Mouse (Mus musculus) MEL (cell line): ENCODE measurements around the gene Trim75. TPM values are rescaled to one million over a fixed set of nuclear protein-coding genes. Genes with fewer than 3 reads are reported as not detected.

Experiments
- DNase-seq: peaks from one replicate; pipeline ENCODE4 v3.0.0; 2011; ENCODE audit warnings: low read depth, low spot score
- H3K27ac ChIP-seq: 2 replicates; pipeline ENCODE4 v1.5.1; 2012; ENCODE audit warnings: low read depth, mild to moderate bottlenecking, control low read depth, low read length, moderate library complexity; ENCODE audit not compliant: control insufficient read depth
- H3K27me3 ChIP-seq, 2 experiments: fragments of 150-350 bp in 1 of 2; sonication (generic) in 1 of 2; 2 replicates each; pipeline ENCODE4 v1.6.1; 2012; ENCODE audit warnings: low read length in 2 of 2, mild to moderate bottlenecking in 2 of 2, improper control_type of control experiment in 1 of 2, moderate library complexity in 1 of 2; ENCODE audit not compliant: insufficient read depth in 2 of 2, control insufficient read depth in 1 of 2
- H3K36me3 ChIP-seq, 2 experiments: 2 replicates each; pipeline ENCODE4 v1.6.1; 2012 to 2014; ENCODE audit warnings: low read length in 2 of 2, improper control_type of control experiment in 1 of 2, inconsistent platforms in 1 of 2, mild to moderate bottlenecking in 1 of 2; ENCODE audit not compliant: insufficient read depth in 2 of 2, control insufficient read depth in 1 of 2
- H3K4me1 ChIP-seq, 2 experiments: fragments of 150-350 bp in 1 of 2; sonication (generic) in 1 of 2; 2 replicates each; pipeline ENCODE4 v1.6.1; 2012; ENCODE audit warnings: low read length in 2 of 2, improper control_type of control experiment in 1 of 2, mild to moderate bottlenecking in 1 of 2; ENCODE audit not compliant: insufficient read depth in 2 of 2, control insufficient read depth in 1 of 2
- H3K4me3 ChIP-seq, 2 experiments: fragments of 150-350 bp in 1 of 2; sonication (generic) in 1 of 2; 2 replicates each; pipeline ENCODE4 v1.5.1; 2012; ENCODE audit warnings: low read depth in 2 of 2, low read length in 2 of 2, mild to moderate bottlenecking in 2 of 2, moderate library complexity in 2 of 2, control low read depth in 1 of 2, improper control_type of control experiment in 1 of 2; ENCODE audit not compliant: control insufficient read depth in 1 of 2, insufficient read depth in 1 of 2
- H3K79me2 ChIP-seq: 2 replicates; pipeline ENCODE4 v1.6.1; 2012; ENCODE audit warnings: mild to moderate bottlenecking, low read length, moderate library complexity; ENCODE audit not compliant: control insufficient read depth, poor library complexity, insufficient read depth
- H3K9ac ChIP-seq: 2 replicates; pipeline ENCODE4 v1.6.1; 2012; ENCODE audit warnings: low read depth, mild to moderate bottlenecking, control low read depth, low read length, moderate library complexity; ENCODE audit not compliant: control insufficient read depth, poor library complexity, severe bottlenecking
- H3K9me3 ChIP-seq: fragments of 150-350 bp; sonication (generic); replicated peaks from 2 replicates; pipeline ENCODE4 v1.6.1; 2012; ENCODE audit warnings: mild to moderate bottlenecking, low read length, improper control_type of control experiment, moderate library complexity; ENCODE audit not compliant: insufficient read depth
- CHD1 ChIP-seq: IDR thresholded peaks from 2 replicates; pipeline ENCODE4 v1.6.1; 2012; ENCODE audit warnings: low read depth, mild to moderate bottlenecking, inconsistent platforms, low read length, improper control_type of control experiment
- CHD2 ChIP-seq: IDR thresholded peaks from 2 replicates; pipeline ENCODE4 v1.6.1; 2011; ENCODE audit warnings: low read length, improper control_type of control experiment
- CTCF ChIP-seq, 3 experiments: IDR thresholded peaks in 2 of 3; conservative IDR thresholded peaks in 1 of 3; 2 replicates each; pipeline ENCODE4 v1.5.1; 2011 to 2012; ENCODE audit warnings: low read length in 3 of 3, low read depth in 2 of 3, mild to moderate bottlenecking in 2 of 3, improper control_type of control experiment in 1 of 3, inconsistent platforms in 1 of 3, mixed read lengths in 1 of 3, moderate library complexity in 1 of 3; ENCODE audit not compliant: control insufficient read depth in 1 of 3, insufficient read depth in 1 of 3, poor library complexity in 1 of 3, severe bottlenecking in 1 of 3
- E2F4 ChIP-seq: IDR thresholded peaks from 2 replicates; pipeline ENCODE4 v1.6.1; 2011; ENCODE audit warnings: low read depth, low read length, improper control_type of control experiment, borderline replicate concordance
- EP300 ChIP-seq, 2 experiments: IDR thresholded peaks; 2 replicates each; pipeline ENCODE4 v1.6.1; 2011; ENCODE audit warnings: improper control_type of control experiment in 2 of 2, low read length in 2 of 2, low read depth in 1 of 2, mild to moderate bottlenecking in 1 of 2
- ETS1 ChIP-seq: IDR thresholded peaks from 2 replicates; pipeline ENCODE4 v1.6.1; 2012; ENCODE audit warnings: low read depth, mild to moderate bottlenecking, inconsistent platforms, low read length, improper control_type of control experiment, moderate library complexity
- GATA1 ChIP-seq: IDR thresholded peaks from 2 replicates; pipeline ENCODE4 v1.6.1; 2011; ENCODE audit warnings: low read depth, low read length, improper control_type of control experiment
- HCFC1 ChIP-seq: IDR thresholded peaks from 2 replicates; pipeline ENCODE4 v1.6.1; 2012; ENCODE audit warnings: low read depth, mild to moderate bottlenecking, inconsistent platforms, low read length, improper control_type of control experiment, moderate library complexity
- JUND ChIP-seq: IDR thresholded peaks from 2 replicates; pipeline ENCODE4 v1.6.1; 2011; ENCODE audit warnings: low read depth, mild to moderate bottlenecking, improper control_type of control experiment, low read length
- KAT2A ChIP-seq: conservative IDR thresholded peaks from 2 replicates; pipeline ENCODE4 v1.6.1; 2012; ENCODE audit warnings: low read depth, low read length, improper control_type of control experiment, inconsistent platforms
- MAFK ChIP-seq: IDR thresholded peaks from 2 replicates; pipeline ENCODE4 v1.6.1; 2011; ENCODE audit warnings: low read depth, mild to moderate bottlenecking, low read length, improper control_type of control experiment, borderline replicate concordance
- MAX ChIP-seq: IDR thresholded peaks from 2 replicates; pipeline ENCODE4 v1.6.1; 2011; ENCODE audit warnings: low read length, improper control_type of control experiment
- MEF2A ChIP-seq: IDR thresholded peaks from 2 replicates; pipeline ENCODE4 v1.6.1; 2014; ENCODE audit warnings: low read depth, mild to moderate bottlenecking, inconsistent platforms, low read length, improper control_type of control experiment; ENCODE audit not compliant: poor library complexity, insufficient replicate concordance, severe bottlenecking; ENCODE audit errors: extremely low read depth
- MYB ChIP-seq: IDR thresholded peaks from 2 replicates; pipeline ENCODE4 v1.6.1; 2011; ENCODE audit warnings: mild to moderate bottlenecking, low read depth, low read length, improper control_type of control experiment
- MYC ChIP-seq: IDR thresholded peaks from 2 replicates; pipeline ENCODE4 v1.6.1; 2011; ENCODE audit warnings: low read depth, mild to moderate bottlenecking, low read length, improper control_type of control experiment, moderate library complexity
- NELFE ChIP-seq: IDR thresholded peaks from 2 replicates; pipeline ENCODE4 v1.6.1; 2011; ENCODE audit warnings: low read depth, low read length, improper control_type of control experiment
- NRF1 ChIP-seq: IDR thresholded peaks from 2 replicates; pipeline ENCODE4 v1.6.1; 2014; ENCODE audit warnings: low read depth, mild to moderate bottlenecking, inconsistent platforms, low read length, improper control_type of control experiment, moderate library complexity; ENCODE audit not compliant: poor library complexity, insufficient read depth, severe bottlenecking
- POLR2AphosphoS2 ChIP-seq: IDR thresholded peaks from 2 replicates; pipeline ENCODE4 v1.6.1; 2011; ENCODE audit warnings: low read length, improper control_type of control experiment
- RCOR1 ChIP-seq: IDR thresholded peaks from 2 replicates; pipeline ENCODE4 v1.6.1; 2012; ENCODE audit warnings: low read depth, mild to moderate bottlenecking, inconsistent platforms, low read length, improper control_type of control experiment
- SMC3 ChIP-seq: IDR thresholded peaks from 2 replicates; pipeline ENCODE4 v1.6.1; 2011; ENCODE audit warnings: low read depth, low read length, improper control_type of control experiment
- TAL1 ChIP-seq: IDR thresholded peaks from 2 replicates; pipeline ENCODE4 v1.6.1; 2012; ENCODE audit warnings: mild to moderate bottlenecking, inconsistent platforms, low read length, moderate library complexity, mixed read lengths
- TBP ChIP-seq: IDR thresholded peaks from 2 replicates; pipeline ENCODE4 v1.8.0; 2011; ENCODE audit warnings: low read depth, low read length, improper control_type of control experiment
- TCF12 ChIP-seq: IDR thresholded peaks from 2 replicates; pipeline ENCODE4 v1.6.1; 2014; ENCODE audit warnings: low read depth, mild to moderate bottlenecking, inconsistent platforms, low read length, improper control_type of control experiment, moderate library complexity
- UBTF ChIP-seq: IDR thresholded peaks from 2 replicates; pipeline ENCODE4 v1.6.1; 2012; ENCODE audit warnings: low read depth, mild to moderate bottlenecking, inconsistent platforms, low read length, improper control_type of control experiment, moderate library complexity, borderline replicate concordance; ENCODE audit not compliant: insufficient read depth
- USF1 ChIP-seq: IDR thresholded peaks from 2 replicates; pipeline ENCODE4 v1.6.1; 2014; ENCODE audit warnings: low read depth, mild to moderate bottlenecking, inconsistent platforms, low read length, improper control_type of control experiment, moderate library complexity
- USF2 ChIP-seq, 2 experiments: IDR thresholded peaks; 2 replicates each; pipeline ENCODE4 v1.6.1; 2011 to 2012; ENCODE audit warnings: improper control_type of control experiment in 2 of 2, low read length in 2 of 2, borderline replicate concordance in 1 of 2, inconsistent platforms in 1 of 2, low read depth in 1 of 2, mild to moderate bottlenecking in 1 of 2; ENCODE audit not compliant: insufficient read depth in 1 of 2
- polyA plus RNA-seq, 2 experiments: library from polyadenylated mRNA; stranded (reverse) in 1 of 2; unstranded in 1 of 2; fragments of >175 nt in 1 of 2; fragments of >200 nt in 1 of 2; gene quantifications; 2 replicates each; pipeline versions ENCODE4 v1.2.1 to v1.2.4; 2012; ENCODE audit warnings: low replicate concordance in 2 of 2, low read depth in 1 of 2; ENCODE audit not compliant: insufficient read length in 2 of 2, insufficient read depth in 1 of 2, missing spikeins in 1 of 2
- total RNA-seq: library from RNA; depleted of rRNA; stranded (reverse); fragments of 300-350 nt; gene quantifications from 2 replicates; pipeline ENCODE4 v1.2.3, GENCODE M21; 2012

Trim75 gene
- total and polyA plus RNA-seq, 3 experiments = not detected

- Histone ChIP-seq H3K9me3 (no peaks in the 10 kb centered on the region), H3K27ac (no peak overlapping the region), H3K4me1 (no peaks in the 10 kb centered on the region), H3K36me3 (no peaks in the 10 kb centered on the region), H3K4me3 (no peak overlapping the region), H3K27me3 (no peaks in the 10 kb centered on the region), H3K79me2 (no peaks in the 10 kb centered on the region)
- no peak for DNase-seq
- TF ChIP-seq ETS1 (no peak), USF1 (no peak), UBTF (no peak), POLR2AphosphoS2 (no peak), MYB (no peak), JUND (no peak), MAX (no peak), GATA1 (no peak), CHD2 (no peak), CTCF (IDR thresholded peaks at IDR 0.05 in 2 of 3, conservative IDR thresholded peaks at IDR 0.05 in 1 of 3; ENCODE audit: control insufficient read depth in 1 of 3, insufficient read depth in 1 of 3, low read depth in 2 of 3, low read length in 3 of 3, poor library complexity in 1 of 3, severe bottlenecking in 1 of 3) (no peak), NRF1 (no peak), USF2 (IDR thresholded peaks at IDR 0.05; ENCODE audit: borderline replicate concordance in 1 of 2, insufficient read depth in 1 of 2, low read depth in 1 of 2, low read length in 2 of 2) (no peak), RCOR1 (no peak), TBP (no peak), MEF2A (no peak), E2F4 (no peak), MYC (no peak)
- TF ChIP-seq, all 39 proteins: peak for 0
- no peak overlapping the region for H3K9ac ChIP-seq
Measured at GRCm38 (mm10) chr8:65029776-65030175, 42.1 kb upstream of the Trim75 start.

- no peaks in the 10 kb centered on the region for H3K36me3 ChIP-seq
- H3K9me3 ChIP-seq = no peaks in the 10 kb centered on the region
- no peak overlapping the region for H3K4me3 ChIP-seq
- TF ChIP-seq E2F4 (no peak), USF1 (no peak), GATA1 (no peak), CHD2 (no peak), CHD1 (no peak), KAT2A (no peak), MAFK (no peak), SMC3 (no peak), HCFC1 (no peak), TAL1 (no peak), TCF12 (no peak), NELFE (no peak), EP300 (IDR thresholded peaks at IDR 0.05; ENCODE audit: low read depth in 1 of 2, low read length in 2 of 2) (no peak), NRF1 (no peak)
- H3K79me2 ChIP-seq = no peaks in the 10 kb centered on the region
- no peak overlapping the region for H3K27ac ChIP-seq
- no peaks in the 10 kb centered on the region for H3K4me1 ChIP-seq
- H3K27me3 ChIP-seq = no peaks in the 10 kb centered on the region
- DNase-seq = no peak
- H3K9ac ChIP-seq = no peak overlapping the region
Measured at GRCm38 (mm10) chr8:65028959-65029686, 41.5 kb upstream of the Trim75 start.
